Mouse (Mus musculus): Measurements from ENCODE around the gene Erich6. TPM values are rescaled to one million over a fixed set of nuclear protein-coding genes. Genes with fewer than 3 reads are reported as not detected.

Gene Erich6
- not detected in 2 replicates for polyA plus RNA-seq (2012; ENCODE audit: low replicate concordance)

DNA sequence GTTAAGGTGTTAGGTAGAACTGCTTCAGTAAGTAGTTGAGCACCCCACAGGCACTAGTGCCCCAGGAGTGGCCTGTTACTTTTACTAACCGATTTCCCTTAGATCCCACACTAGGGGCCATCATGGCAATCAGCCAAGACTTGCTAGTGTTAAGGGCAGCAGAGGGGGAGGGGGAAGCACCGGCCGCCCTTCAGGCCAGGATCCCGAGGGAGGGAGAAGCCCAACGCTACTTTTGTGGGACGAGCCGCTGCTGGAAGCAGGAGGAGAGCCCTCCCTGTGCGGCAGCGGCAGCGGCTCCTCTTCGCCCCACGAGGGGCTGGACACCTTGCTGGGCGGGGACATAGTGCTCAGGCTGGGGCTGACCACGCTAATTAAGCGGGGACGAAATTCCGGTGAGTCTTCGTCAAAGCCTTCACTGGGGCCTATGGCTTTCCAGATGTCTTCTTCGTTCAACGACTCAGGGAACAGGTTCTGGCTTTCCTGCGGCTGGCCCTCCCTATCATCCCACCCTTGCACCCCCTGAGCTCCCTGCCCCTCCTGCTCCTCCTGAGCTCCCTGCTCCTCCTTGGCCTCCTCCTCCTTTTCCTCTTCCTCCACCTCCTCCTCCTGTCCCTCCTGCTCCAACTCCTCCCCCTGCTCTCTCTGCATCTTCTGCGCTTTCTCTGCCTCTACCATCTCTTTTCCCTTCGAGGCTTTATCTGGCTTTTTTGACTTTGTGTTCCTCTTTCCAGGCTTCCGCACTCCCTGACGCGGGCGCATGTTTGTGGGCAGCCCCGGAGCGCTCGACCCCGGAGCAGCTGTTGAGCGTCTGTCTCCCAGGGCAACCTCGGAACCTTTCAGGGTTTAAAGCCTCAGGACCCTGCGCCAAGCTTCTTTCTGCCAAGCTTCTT is at the start of gene Erich6:
Gene Erich6 (minus strand): TSS at position 802 of the 890 bp plus-strand sequence.

DNA sequence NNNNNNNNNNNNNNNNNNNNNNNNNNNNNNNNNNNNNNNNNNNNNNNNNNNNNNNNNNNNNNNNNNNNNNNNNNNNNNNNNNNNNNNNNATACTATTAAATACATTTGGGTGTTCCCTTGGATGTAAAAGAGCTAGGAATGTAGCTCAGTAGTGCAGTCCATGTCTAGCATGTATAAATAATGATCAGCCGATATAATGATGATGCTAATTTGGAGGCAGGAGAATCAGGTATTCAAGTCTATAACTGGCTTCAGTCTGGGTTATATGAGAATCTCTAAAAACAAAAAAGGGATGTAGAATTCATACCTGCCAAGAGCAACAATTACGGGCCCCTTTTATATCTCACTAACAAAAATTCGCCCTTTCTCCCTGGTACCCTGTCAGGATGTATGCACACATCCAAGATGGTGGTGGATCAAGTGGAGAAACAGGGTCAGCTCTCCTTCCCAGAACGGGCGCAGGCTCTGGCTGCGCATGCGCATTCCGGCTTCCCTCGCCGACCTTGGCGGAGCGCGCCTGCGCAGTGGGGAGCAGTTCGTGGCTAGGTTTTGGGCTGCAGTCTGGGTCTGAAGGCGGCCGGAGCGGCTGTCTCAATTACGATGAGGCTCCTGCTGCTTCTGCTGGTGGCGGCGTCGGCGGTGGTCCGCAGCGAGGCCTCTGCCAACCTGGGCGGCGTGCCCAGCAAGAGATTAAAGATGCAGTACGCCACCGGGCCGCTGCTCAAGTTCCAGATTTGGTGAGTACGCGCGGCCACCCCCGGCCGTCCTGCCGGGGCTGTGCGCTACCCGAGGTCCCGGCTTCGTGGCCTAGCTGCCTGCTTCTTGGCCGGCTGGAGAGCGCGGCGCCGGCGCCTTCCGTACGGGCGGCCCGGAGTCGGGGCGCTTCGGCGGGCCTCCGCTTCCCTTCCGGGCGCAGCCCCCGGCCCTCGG is 60.6 kb downstream of the Erich6 start, which contains the start of gene Selenot:
Gene Selenot (plus strand): TSS at position 500 of the 930 bp plus-strand sequence.

Other genes with a start within 250 kb of the Erich6 start
- gene Tsc22d2, start 222.5 kb downstream of the Erich6 start, polyA plus RNA-seq (2012; ENCODE audit: low replicate concordance), result 35.6 and 44.7 TPM in 2 replicates
- 1.3 and 12.1 TPM in 2 replicates for gene Eif2a, start 111.4 kb downstream of the Erich6 start, polyA plus RNA-seq (2012; ENCODE audit: low replicate concordance)
- gene Serp1, start 111.3 kb downstream of the Erich6 start, polyA plus RNA-seq (2012; ENCODE audit: low replicate concordance), result 53.7 and 95.4 TPM in 2 replicates
- 12.2 and 16.5 TPM in 2 replicates for gene Selenot, start 60.6 kb downstream of the Erich6 start, polyA plus RNA-seq (2012; ENCODE audit: low replicate concordance)
- gene Siah2, start 55.2 kb upstream of the Erich6 start, polyA plus RNA-seq (2012; ENCODE audit: low replicate concordance), result 22.1 and 43.9 TPM in 2 replicates
- gene Mindy4b-ps, start 185.1 kb upstream of the Erich6 start, polyA plus RNA-seq (2012; ENCODE audit: low replicate concordance), result not detected in 2 replicates
- not detected in 2 replicates for gene Clrn1, start 248.1 kb upstream of the Erich6 start, polyA plus RNA-seq (2012; ENCODE audit: low replicate concordance)